Mouse (Mus musculus) neural tube, embryonic 15.5 days (tissue): ENCODE data around the gene Ppp1r14a. TPM values are rescaled to one million over a fixed set of nuclear protein-coding genes. Genes with fewer than 3 reads are reported as not detected.
A peak's percentile ranks its signal among the peaks of the same experiment; 100 is the strongest.

ENCODE experiments used
- ATAC-seq: fragments of 200-750 bp; cut with Nextera tagmentation; 2 replicates; pipeline ENCODE4 v1.8.0; 2017; ENCODE audit warnings: mild to moderate bottlenecking, moderate TSS enrichment, moderate library complexity; ENCODE audit not compliant: low FRiP score
- H3K27ac ChIP-seq: fragments of 300-500 bp; sonication (generic); replicated peaks from 2 replicates; pipeline ENCODE4 v1.5.1; 2015; ENCODE audit warnings: mild to moderate bottlenecking, inconsistent platforms
- H3K27me3 ChIP-seq: fragments of 300-500 bp; sonication (generic); replicated peaks from 2 replicates; pipeline ENCODE4 v1.6.1; 2015; ENCODE audit warnings: inconsistent platforms
- H3K36me3 ChIP-seq: fragments of 300-500 bp; sonication (generic); 2 replicates; pipeline ENCODE4 v1.6.1; 2015; ENCODE audit warnings: inconsistent platforms
- H3K4me1 ChIP-seq: fragments of 300-500 bp; sonication (generic); 2 replicates; pipeline ENCODE4 v1.6.1; 2015; ENCODE audit warnings: inconsistent platforms
- H3K4me2 ChIP-seq: fragments of 300-500 bp; sonication (generic); 2 replicates; pipeline ENCODE4 v1.6.1; 2015; ENCODE audit warnings: inconsistent platforms, mild to moderate bottlenecking, moderate library complexity
- H3K4me3 ChIP-seq: fragments of 300-500 bp; sonication (generic); replicated peaks from 2 replicates; pipeline ENCODE4 v1.5.1; 2015; ENCODE audit warnings: mild to moderate bottlenecking, inconsistent platforms
- H3K9ac ChIP-seq: fragments of 300-500 bp; sonication (generic); replicated peaks from 2 replicates; pipeline ENCODE4 v1.6.1; 2015; ENCODE audit warnings: mild to moderate bottlenecking, inconsistent platforms
- H3K9me3 ChIP-seq: fragments of 300-500 bp; sonication (generic); replicated peaks from 2 replicates; pipeline ENCODE4 v1.6.1; 2016; ENCODE audit warnings: inconsistent platforms
- WGBS: fragments of 180-500 bp; shearing (Covaris S2); methylation state at CpG from one replicate; pipeline ENCODE4 v1.1.7; 2015; ENCODE audit warnings: mixed read lengths; 5-methylcytosine and 5-hydroxymethylcytosine counted together
- polyA plus RNA-seq: library from polyadenylated mRNA; unstranded; fragments of >200 nt; fragmentation: Nextera tagmentation; extraction: Ambion mirVana; gene quantifications from 2 replicates; pipeline ENCODE4 v1.2.1, GENCODE M21; 2015

Ppp1r14a gene
- polyA plus RNA-seq, 1 experiment from 2014 or later = 2.8 TPM

GRCm38 (mm10) chr7:29316976-29317375 lies 27.9 kb downstream of the Ppp1r14a start:
- peak; percentile 19 for ATAC-seq
- Histone ChIP-seq H3K9me3 (no peaks in the 10 kb centered on the region), H3K4me3 (no peak overlapping the region), H3K4me1 (peaks cover 86% of the 10 kb centered on the region), H3K36me3 (peaks cover 18% of the 10 kb centered on the region), H3K27ac (peak overlapping the region; percentile 90), H3K27me3 (no peaks in the 10 kb centered on the region), H3K9ac (peak overlapping the region; percentile 34; the same call in 1 of the 2 replicates), H3K4me2 (peak overlapping the region; percentile 46)
- 3% methylated on average over 10 of the region's 10 CpGs for WGBS

GRCm38 (mm10) chr7:29317558-29317957 lies 28.4 kb downstream of the Ppp1r14a start:
- Histone ChIP-seq H3K4me3 (no peak overlapping the region), H3K9me3 (no peaks in the 10 kb centered on the region), H3K27ac (peak overlapping the region; percentile 90), H3K4me2 (peak overlapping the region; percentile 46), H3K9ac (0 out of 2 replicates have a peak overlapping the region, but pooled peaks have one; percentile 34), H3K27me3 (no peaks in the 10 kb centered on the region), H3K4me1 (peaks cover 84% of the 10 kb centered on the region), H3K36me3 (peaks cover 13% of the 10 kb centered on the region; the same call in 1 of the 2 replicates)
- 0% methylated on average over 2 of the region's 2 CpGs for WGBS
- peak; percentile 60 for ATAC-seq

- ATAC-seq = peak; percentile 11; the same call in 1 of the 2 replicates
- H3K36me3 ChIP-seq = peaks cover 13% of the 10 kb centered on the region; the same call in 1 of the 2 replicates
- no peak overlapping the region for H3K4me3 ChIP-seq
- H3K4me1 ChIP-seq = peaks cover 77% of the 10 kb centered on the region
- WGBS = 3% methylated on average over 18 of the region's 18 CpGs
- no peak overlapping the region for H3K9ac ChIP-seq
- no peaks in the 10 kb centered on the region for H3K9me3 ChIP-seq
- H3K4me2 ChIP-seq = peak overlapping the region; percentile 46
- peak overlapping the region; percentile 90 for H3K27ac ChIP-seq
- no peaks in the 10 kb centered on the region for H3K27me3 ChIP-seq
These were observed 29.2 kb downstream of the Ppp1r14a start for GRCm38 (mm10) chr7:29318115-29318911.

- Histone ChIP-seq H3K9me3 (no peaks in the 10 kb centered on the region), H3K4me1 (peaks cover 64% of the 10 kb centered on the region), H3K27ac (peak overlapping the region; percentile 90), H3K36me3 (peaks cover 17% of the 10 kb centered on the region; the same call in 1 of the 2 replicates), H3K4me3 (no peak overlapping the region), H3K4me2 (peak overlapping the region; percentile 46), H3K9ac (no peak overlapping the region), H3K27me3 (no peaks in the 10 kb centered on the region)
- 0 out of 2 replicates have a peak, but pooled peaks have one; percentile 6 for ATAC-seq
- WGBS = 17% methylated on average over 19 of the region's 19 CpGs
These were observed 30.5 kb downstream of the Ppp1r14a start for GRCm38 (mm10) chr7:29319337-29320307.

DNA sequence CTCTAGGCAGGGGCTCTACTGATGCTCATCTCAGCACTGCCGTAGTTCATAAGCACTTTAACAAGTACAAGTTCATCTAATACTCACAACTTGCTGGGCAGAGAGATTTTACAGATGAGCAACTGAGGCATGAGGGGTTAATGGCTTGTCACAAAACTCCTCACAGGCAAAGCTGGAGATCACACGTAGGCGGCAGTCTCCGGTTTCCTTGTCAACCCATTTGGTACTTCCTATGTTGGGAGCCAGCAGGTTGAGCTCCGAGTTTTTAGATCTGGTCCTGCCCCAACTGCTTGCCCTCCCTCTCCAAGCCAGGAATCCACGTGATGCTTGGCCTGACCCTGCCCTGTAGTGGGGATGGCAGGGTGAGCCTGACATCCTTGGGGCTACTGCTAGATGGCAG lies 38.0 kb downstream of the Ppp1r14a start:
- H3K36me3 ChIP-seq = peaks cover 61% of the 10 kb centered on the region
- no peak for ATAC-seq

DNA sequence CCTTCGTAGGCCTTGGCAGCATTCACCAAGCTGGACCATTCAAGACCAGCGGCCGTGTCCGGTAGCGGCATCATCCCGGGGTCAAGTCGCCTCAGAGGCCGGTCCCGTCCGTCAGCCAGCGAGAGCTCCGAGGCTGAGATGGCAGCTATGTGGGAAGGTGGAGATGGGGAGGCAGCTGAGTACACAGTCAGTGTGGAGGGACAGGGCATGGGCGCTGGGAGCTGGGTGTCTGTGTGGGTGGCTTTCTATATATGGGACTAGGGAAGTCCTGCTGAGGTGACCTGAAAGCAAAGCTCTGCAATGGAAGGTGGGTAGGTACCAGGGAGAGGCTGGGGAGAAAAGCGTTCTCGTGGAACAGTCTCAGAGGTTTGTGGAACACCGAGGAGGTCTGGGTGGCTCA lies 39.9 kb downstream of the Ppp1r14a start:
- Histone ChIP-seq H3K9ac (no peak overlapping the region), H3K27me3 (no peaks in the 10 kb centered on the region), H3K4me2 (no peak overlapping the region), H3K4me1 (no peaks in the 10 kb centered on the region), H3K9me3 (no peaks in the 10 kb centered on the region), H3K27ac (no peak overlapping the region), H3K36me3 (peaks cover 67% of the 10 kb centered on the region), H3K4me3 (no peak overlapping the region)
- no peak for ATAC-seq
- 93% methylated on average over 16 of the region's 16 CpGs for WGBS

More for the DNA sequence above, 38.0 kb downstream of the Ppp1r14a start:
- H3K9me3 ChIP-seq = no peaks in the 10 kb centered on the region
- H3K4me1 ChIP-seq = no peaks in the 10 kb centered on the region
- no peak overlapping the region for H3K4me3 ChIP-seq
- no peak overlapping the region for H3K9ac ChIP-seq
- no peak overlapping the region for H3K27ac ChIP-seq
- H3K4me2 ChIP-seq = no peak overlapping the region
- H3K27me3 ChIP-seq = no peaks in the 10 kb centered on the region
- WGBS = 90% methylated on average over 6 of the region's 6 CpGs

GRCm38 (mm10) chr7:29334156-29334555 lies 45.0 kb downstream of the Ppp1r14a start:
- 67% methylated on average over 6 of the region's 7 CpGs for WGBS
- Histone ChIP-seq H3K4me1 (no peaks in the 10 kb centered on the region), H3K27ac (no peak overlapping the region), H3K4me3 (no peak overlapping the region), H3K9me3 (no peaks in the 10 kb centered on the region), H3K36me3 (peaks cover 59% of the 10 kb centered on the region), H3K27me3 (no peaks in the 10 kb centered on the region), H3K4me2 (no peak overlapping the region), H3K9ac (no peak overlapping the region)
- no peak for ATAC-seq

- Histone ChIP-seq H3K4me2 (no peak overlapping the region), H3K4me1 (no peaks in the 10 kb centered on the region), H3K4me3 (no peak overlapping the region), H3K27me3 (no peaks in the 10 kb centered on the region), H3K36me3 (peaks cover 47% of the 10 kb centered on the region), H3K9me3 (no peaks in the 10 kb centered on the region), H3K9ac (no peak overlapping the region), H3K27ac (no peak overlapping the region)
- ATAC-seq = no peak
These were observed 46.2 kb downstream of the Ppp1r14a start for GRCm38 (mm10) chr7:29335276-29335675.

DNA sequence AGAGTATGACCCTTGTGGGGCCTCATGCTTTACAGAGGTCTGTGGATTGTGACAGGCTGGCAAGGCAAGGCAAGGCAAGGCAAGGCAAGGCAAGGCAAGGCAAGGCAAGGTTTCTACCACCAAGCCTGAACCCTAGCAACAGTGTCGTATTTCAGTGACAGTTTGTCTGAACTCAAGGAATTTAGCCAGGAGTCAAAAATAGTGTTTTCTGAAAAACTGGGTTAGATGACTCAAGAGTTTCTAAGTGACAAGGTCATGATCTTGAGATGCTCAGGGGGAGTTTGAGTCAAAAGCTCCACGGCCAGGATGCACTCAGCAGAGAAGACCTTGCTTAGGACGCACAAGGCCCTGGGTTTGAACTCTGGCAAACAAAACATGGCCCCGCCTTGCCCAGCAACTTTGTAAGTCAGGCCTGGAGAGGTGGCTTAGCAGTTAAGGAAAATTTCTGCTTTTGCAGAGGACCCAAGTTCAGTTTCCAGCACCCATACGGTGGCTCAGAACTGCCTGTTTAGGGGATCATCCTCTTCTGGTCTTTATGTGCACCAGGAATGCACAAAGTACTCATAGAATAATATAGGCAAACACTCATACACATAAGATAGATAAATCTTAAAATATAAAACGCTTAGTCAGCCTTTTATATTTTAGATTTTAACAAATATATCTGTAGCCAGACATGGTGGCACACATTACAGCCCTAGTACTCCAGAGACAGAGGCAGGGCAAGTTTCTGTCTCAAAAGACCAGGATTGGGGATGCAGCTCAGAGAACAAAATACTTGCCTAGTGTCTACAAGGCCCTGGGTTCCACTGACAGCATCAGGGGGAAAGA lies 46.9 kb downstream of the Ppp1r14a start:
- 89% methylated on average over 6 of the region's 6 CpGs for WGBS
- Histone ChIP-seq H3K27ac (no peak overlapping the region), H3K27me3 (no peaks in the 10 kb centered on the region), H3K4me1 (no peaks in the 10 kb centered on the region), H3K9ac (no peak overlapping the region), H3K9me3 (no peaks in the 10 kb centered on the region), H3K4me2 (no peak overlapping the region), H3K4me3 (no peak overlapping the region), H3K36me3 (peaks cover 40% of the 10 kb centered on the region)
- ATAC-seq = no peak

DNA sequence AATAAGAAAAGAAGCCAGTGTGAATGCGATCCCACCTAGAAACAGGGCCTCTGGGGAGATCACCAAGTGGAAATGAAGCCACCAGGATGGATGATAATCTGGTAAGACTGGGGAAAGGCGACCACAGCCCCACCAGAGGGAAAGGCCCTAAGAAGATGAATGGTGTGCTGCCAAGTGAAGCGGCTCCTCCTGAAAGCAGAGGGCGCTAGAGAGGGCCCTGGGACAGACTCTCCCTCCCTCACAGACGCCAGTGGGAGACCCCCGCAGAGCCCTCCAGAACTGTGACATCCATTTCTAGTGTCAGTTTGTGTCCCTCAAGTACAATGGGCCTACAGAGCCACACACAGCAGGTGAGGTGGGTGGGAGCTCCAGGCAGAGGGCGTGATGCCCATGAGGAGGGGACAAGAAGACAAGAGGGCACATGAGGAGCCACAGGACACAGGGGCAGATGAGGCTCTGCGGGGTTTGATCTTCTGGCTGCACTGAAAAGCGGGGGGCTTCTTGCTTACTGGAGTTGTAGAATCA lies 47.7 kb downstream of the Ppp1r14a start:
- Histone ChIP-seq H3K27me3 (no peaks in the 10 kb centered on the region), H3K27ac (no peak overlapping the region), H3K4me3 (no peak overlapping the region), H3K36me3 (peaks cover 32% of the 10 kb centered on the region), H3K9ac (no peak overlapping the region), H3K4me2 (no peak overlapping the region), H3K9me3 (no peaks in the 10 kb centered on the region), H3K4me1 (peaks cover 5% of the 10 kb centered on the region)
- no peak for ATAC-seq
- WGBS = 72% methylated on average over 9 of the region's 9 CpGs

- WGBS = 93% methylated on average over 2 of the region's 2 CpGs
- no peak overlapping the region for H3K4me3 ChIP-seq
- no peak overlapping the region for H3K4me2 ChIP-seq
- H3K27ac ChIP-seq = no peak overlapping the region
- H3K36me3 ChIP-seq = peaks cover 26% of the 10 kb centered on the region
- no peak for ATAC-seq
- peaks cover 14% of the 10 kb centered on the region for H3K4me1 ChIP-seq
- H3K9me3 ChIP-seq = no peaks in the 10 kb centered on the region
- H3K9ac ChIP-seq = no peak overlapping the region
- no peaks in the 10 kb centered on the region for H3K27me3 ChIP-seq
These were observed 48.7 kb downstream of the Ppp1r14a start for GRCm38 (mm10) chr7:29337766-29338165.
